Mouse (Mus musculus) adrenal gland, adult 2 months (tissue): ENCODE data around the gene Tacc2. TPM values are rescaled to one million over a fixed set of nuclear protein-coding genes. Genes with fewer than 3 reads are reported as not detected.
"Not testable (repeated sequence)": the region's sequence is repeated elsewhere in the genome, so short reads cannot be mapped to it uniquely, and the experiment has no call there.

Experiments used
- DNase-seq: peaks from one replicate; pipeline ENCODE4 v3.0.0; 2021
- long read RNA-seq: library from polyadenylated mRNA; stranded (forward); transcript quantifications from one replicate; pipeline ENCODE4 v2.0.0, GENCODE M21; 2021
- polyA plus RNA-seq: library from polyadenylated mRNA; depleted of rRNA; stranded (reverse); fragments of >200 nt; gene quantifications from 2 replicates; pipeline ENCODE4 v1.2.3, GENCODE M21; 2012; rRNA removed
- total RNA-seq, 2 experiments: library from RNA; stranded (reverse); gene quantifications; 2 replicates each; pipeline ENCODE4 v1.2.3; 2021

Tacc2 gene
- total RNA-seq (10 to 100 TPM; 36.2 to 44.4 TPM), polyA plus RNA-seq (37.0 and 43.0 TPM in 2 replicates)
- long read RNA-seq, partial matches to known transcripts, result 4 of 21 reads
- long read RNA-seq, other reads (novel, unspliced or antisense), result 14 of 21 reads

- DNase-seq, result no peak
These were observed at the start of gene Tacc2 for GRCm38 (mm10) chr7:130577388-130578003. TSS of gene Tacc2 (plus strand) at chr7:130577438.

GRCm38 (mm10) chr7:130531138-130531537 is 46.1 kb upstream of the Tacc2 start:
- DNase-seq, result not testable (repeated sequence)

- peak; percentile 93 for DNase-seq
These were observed 43.6 kb upstream of the Tacc2 start for GRCm38 (mm10) chr7:130533316-130534260.

- no peak for DNase-seq
These were observed 42.1 kb upstream of the Tacc2 start for GRCm38 (mm10) chr7:130535174-130535573.

GRCm38 (mm10) chr7:130537068-130537467 is 40.2 kb upstream of the Tacc2 start:
- DNase-seq, result no peak

- no peak for DNase-seq
These were observed 37.1 kb upstream of the Tacc2 start for GRCm38 (mm10) chr7:130540176-130540575.

- no peak for DNase-seq
These were observed 34.1 kb upstream of the Tacc2 start for GRCm38 (mm10) chr7:130543181-130543580.

GRCm38 (mm10) chr7:130545401-130545800 is 31.8 kb upstream of the Tacc2 start:
- no peak for DNase-seq

- DNase-seq, result no peak
These were observed 31.3 kb upstream of the Tacc2 start for GRCm38 (mm10) chr7:130545893-130546292.

- DNase-seq, result no peak
These were observed 30.8 kb upstream of the Tacc2 start for GRCm38 (mm10) chr7:130546421-130546790.

GRCm38 (mm10) chr7:130546791-130547484 is 30.3 kb upstream of the Tacc2 start:
- DNase-seq, result peak; percentile 95

- no peak for DNase-seq
These were observed 29.5 kb upstream of the Tacc2 start for GRCm38 (mm10) chr7:130547635-130548175.

- no peak for DNase-seq
These were observed 24.5 kb upstream of the Tacc2 start for GRCm38 (mm10) chr7:130552780-130553179.

- DNase-seq, result no peak
These were observed 23.9 kb upstream of the Tacc2 start for GRCm38 (mm10) chr7:130553321-130553720.

GRCm38 (mm10) chr7:130555597-130555996 is 21.6 kb upstream of the Tacc2 start:
- DNase-seq, result no peak

GRCm38 (mm10) chr7:130558592-130558991 is 18.6 kb upstream of the Tacc2 start:
- no peak for DNase-seq

GRCm38 (mm10) chr7:130560933-130561332 is 16.3 kb upstream of the Tacc2 start:
- DNase-seq, result no peak

GRCm38 (mm10) chr7:130563276-130563675 is 14.0 kb upstream of the Tacc2 start:
- DNase-seq, result no peak

- DNase-seq, result no peak
These were observed 13.4 kb upstream of the Tacc2 start for GRCm38 (mm10) chr7:130563880-130564279.

- no peak for DNase-seq
These were observed 12.6 kb upstream of the Tacc2 start for GRCm38 (mm10) chr7:130564596-130564995.

- DNase-seq, result peak; percentile 82
These were observed 8.3 kb upstream of the Tacc2 start for GRCm38 (mm10) chr7:130568783-130569436.

GRCm38 (mm10) chr7:130570472-130570871 is 6.8 kb upstream of the Tacc2 start:
- no peak for DNase-seq
